Mouse (Mus musculus): ENCODE results near the gene Msx3.

- TF ChIP-seq POLR2A (IDR thresholded peaks at IDR 0.05; ENCODE audit: borderline replicate concordance, insufficient read depth, low read length) (peak; percentile 75), CTCF (IDR thresholded peaks at IDR 0.05; ENCODE audit: borderline replicate concordance, insufficient read depth, low read depth, low read length) (no peak)
These were observed 12.4 kb downstream of the Msx3 start, which contains the start of the genes Zfp511 and Tubgcp2 for GRCm38 (mm10) chr7:140036281-140037170.
